Mouse (Mus musculus): ENCODE measurements at regions not wholly inside any gene's neighbourhood (a gene's known extent, or its start where the extent isn't known, plus 50 kb on each side); places are given as distances from the start of the nearest gene placed in this dataset. TPM values are rescaled to one million over a fixed set of nuclear protein-coding genes. Genes with fewer than 3 reads are reported as not detected.

Small RNA genes lying in the stretch of these regions (microRNA-seq; reads per million reads assigned to microRNA genes)
- gene Gm23064 (ENCODE audit: borderline number of aligned reads) = not detected
